In genomic region chr5:115060977-115061376, GRCm38 (mm10) we compare ENCODE assay signal across 21 mouse cellular contexts. TPM values are rescaled to one million over a fixed set of nuclear protein-coding genes. Genes with fewer than 3 reads are reported as not detected.
"Had no signal": no experiment of that assay in that cellular context is flagged by ENCODE, and none has a peak within 500 bp of the region (broad histone marks: within the 10 kb centered on the region; RNA-seq: fewer than 3 reads in every experiment).

No protein-coding gene starts in this region.

- H3K4me2 ChIP-seq: lung, embryonic 15.5 days; midbrain, embryonic 12.5 days; neural tube, embryonic 12.5 days; stomach, embryonic 15.5 days had no signal

- H3K4me1 ChIP-seq: lung, embryonic 15.5 days; midbrain, embryonic 10.5 days; midbrain, embryonic 12.5 days; neural tube, embryonic 12.5 days had no signal

- H3K27ac ChIP-seq: lung, embryonic 15.5 days; midbrain, embryonic 10.5 days; midbrain, embryonic 12.5 days; neural tube, embryonic 12.5 days; stomach, embryonic 15.5 days; stomach, postnatal 0 days had no signal

- H3K36me3 ChIP-seq: lung, embryonic 15.5 days had no signal

- H3K9me3 ChIP-seq: lung, embryonic 15.5 days; midbrain, embryonic 10.5 days; midbrain, embryonic 12.5 days; neural tube, embryonic 12.5 days; stomach, embryonic 15.5 days had no signal

- H3K9ac ChIP-seq: lung, embryonic 15.5 days; midbrain, embryonic 12.5 days; neural tube, embryonic 12.5 days; stomach, embryonic 15.5 days had no signal

- H3K27me3 ChIP-seq: lung, embryonic 15.5 days; midbrain, embryonic 12.5 days; neural tube, embryonic 12.5 days; stomach, embryonic 15.5 days had no signal

- H3K4me3 ChIP-seq: lung, embryonic 15.5 days; midbrain, embryonic 10.5 days; midbrain, embryonic 12.5 days; neural tube, embryonic 12.5 days; stomach, embryonic 15.5 days had no signal

- DNase-seq: lung, adult 2 months; lung, postnatal 14 days; lung, postnatal 4 days; midbrain, embryonic 14.5 days; right cerebral cortex, postnatal 14 days; thymus, adult 2 months; thymus, postnatal 25 days; thymus, postnatal 4 days had no signal

- ATAC-seq: lung, postnatal 0 days; midbrain, embryonic 16.5 days had no signal

RNA-seq across cellular contexts. Expression of gene Gm10401, which starts 37.1 kb away (rescaled TPM):
- total RNA-seq: megakaryocyte, adult 5-6 weeks; megakaryocyte-erythroid progenitor cell, adult 5-6 weeks; neutrophil, adult 5-6 weeks had no signal
- polyA plus RNA-seq: lung, adult 2 months; spleen, adult 2 months; testis, adult 2 months; thymus, adult 2 months had no signal
